Mouse (Mus musculus) MEL (cell line): ENCODE results near the gene Ankmy1. TPM values are rescaled to one million over a fixed set of nuclear protein-coding genes. Genes with fewer than 3 reads are reported as not detected.

Source experiments
- DNase-seq: peaks from one replicate; pipeline ENCODE4 v3.0.0; 2011; ENCODE audit warnings: low read depth, low spot score
- H3K27ac ChIP-seq: 2 replicates; pipeline ENCODE4 v1.5.1; 2012; ENCODE audit warnings: low read depth, mild to moderate bottlenecking, control low read depth, low read length, moderate library complexity; ENCODE audit not compliant: control insufficient read depth
- H3K27me3 ChIP-seq, 2 experiments: fragments of 150-350 bp in 1 of 2; sonication (generic) in 1 of 2; 2 replicates each; pipeline ENCODE4 v1.6.1; 2012; ENCODE audit warnings: low read length in 2 of 2, mild to moderate bottlenecking in 2 of 2, improper control_type of control experiment in 1 of 2, moderate library complexity in 1 of 2; ENCODE audit not compliant: insufficient read depth in 2 of 2, control insufficient read depth in 1 of 2
- H3K36me3 ChIP-seq, 2 experiments: 2 replicates each; pipeline ENCODE4 v1.6.1; 2012 to 2014; ENCODE audit warnings: low read length in 2 of 2, improper control_type of control experiment in 1 of 2, inconsistent platforms in 1 of 2, mild to moderate bottlenecking in 1 of 2; ENCODE audit not compliant: insufficient read depth in 2 of 2, control insufficient read depth in 1 of 2
- H3K4me1 ChIP-seq, 2 experiments: fragments of 150-350 bp in 1 of 2; sonication (generic) in 1 of 2; 2 replicates each; pipeline ENCODE4 v1.6.1; 2012; ENCODE audit warnings: low read length in 2 of 2, improper control_type of control experiment in 1 of 2, mild to moderate bottlenecking in 1 of 2; ENCODE audit not compliant: insufficient read depth in 2 of 2, control insufficient read depth in 1 of 2
- H3K4me3 ChIP-seq, 2 experiments: fragments of 150-350 bp in 1 of 2; sonication (generic) in 1 of 2; 2 replicates each; pipeline ENCODE4 v1.5.1; 2012; ENCODE audit warnings: low read depth in 2 of 2, low read length in 2 of 2, mild to moderate bottlenecking in 2 of 2, moderate library complexity in 2 of 2, control low read depth in 1 of 2, improper control_type of control experiment in 1 of 2; ENCODE audit not compliant: control insufficient read depth in 1 of 2, insufficient read depth in 1 of 2
- H3K79me2 ChIP-seq: 2 replicates; pipeline ENCODE4 v1.6.1; 2012; ENCODE audit warnings: mild to moderate bottlenecking, low read length, moderate library complexity; ENCODE audit not compliant: control insufficient read depth, poor library complexity, insufficient read depth
- H3K9ac ChIP-seq: 2 replicates; pipeline ENCODE4 v1.6.1; 2012; ENCODE audit warnings: low read depth, mild to moderate bottlenecking, control low read depth, low read length, moderate library complexity; ENCODE audit not compliant: control insufficient read depth, poor library complexity, severe bottlenecking
- H3K9me3 ChIP-seq: fragments of 150-350 bp; sonication (generic); replicated peaks from 2 replicates; pipeline ENCODE4 v1.6.1; 2012; ENCODE audit warnings: mild to moderate bottlenecking, low read length, improper control_type of control experiment, moderate library complexity; ENCODE audit not compliant: insufficient read depth
- BHLHE40 ChIP-seq: IDR thresholded peaks from 2 replicates; pipeline ENCODE4 v1.6.1; 2012; ENCODE audit warnings: low read depth, mild to moderate bottlenecking, inconsistent platforms, low read length, improper control_type of control experiment, borderline replicate concordance
- CHD1 ChIP-seq: IDR thresholded peaks from 2 replicates; pipeline ENCODE4 v1.6.1; 2012; ENCODE audit warnings: low read depth, mild to moderate bottlenecking, inconsistent platforms, low read length, improper control_type of control experiment
- CTCF ChIP-seq, 3 experiments: IDR thresholded peaks in 2 of 3; conservative IDR thresholded peaks in 1 of 3; 2 replicates each; pipeline ENCODE4 v1.5.1; 2011 to 2012; ENCODE audit warnings: low read length in 3 of 3, low read depth in 2 of 3, mild to moderate bottlenecking in 2 of 3, improper control_type of control experiment in 1 of 3, inconsistent platforms in 1 of 3, mixed read lengths in 1 of 3, moderate library complexity in 1 of 3; ENCODE audit not compliant: control insufficient read depth in 1 of 3, insufficient read depth in 1 of 3, poor library complexity in 1 of 3, severe bottlenecking in 1 of 3
- E2F4 ChIP-seq: IDR thresholded peaks from 2 replicates; pipeline ENCODE4 v1.6.1; 2011; ENCODE audit warnings: low read depth, low read length, improper control_type of control experiment, borderline replicate concordance
- ELF1 ChIP-seq: IDR thresholded peaks from 2 replicates; pipeline ENCODE4 v1.6.1; 2014; ENCODE audit warnings: low read depth, mild to moderate bottlenecking, inconsistent platforms, low read length, improper control_type of control experiment, moderate library complexity
- GABPA ChIP-seq: IDR thresholded peaks from 2 replicates; pipeline ENCODE4 v1.6.1; 2012; ENCODE audit warnings: low read depth, mild to moderate bottlenecking, inconsistent platforms, low read length, improper control_type of control experiment, moderate library complexity
- GATA1 ChIP-seq: IDR thresholded peaks from 2 replicates; pipeline ENCODE4 v1.6.1; 2011; ENCODE audit warnings: low read depth, low read length, improper control_type of control experiment
- JUND ChIP-seq: IDR thresholded peaks from 2 replicates; pipeline ENCODE4 v1.6.1; 2011; ENCODE audit warnings: low read depth, mild to moderate bottlenecking, improper control_type of control experiment, low read length
- KAT2A ChIP-seq: conservative IDR thresholded peaks from 2 replicates; pipeline ENCODE4 v1.6.1; 2012; ENCODE audit warnings: low read depth, low read length, improper control_type of control experiment, inconsistent platforms
- MAFK ChIP-seq: IDR thresholded peaks from 2 replicates; pipeline ENCODE4 v1.6.1; 2011; ENCODE audit warnings: low read depth, mild to moderate bottlenecking, low read length, improper control_type of control experiment, borderline replicate concordance
- MEF2A ChIP-seq: IDR thresholded peaks from 2 replicates; pipeline ENCODE4 v1.6.1; 2014; ENCODE audit warnings: low read depth, mild to moderate bottlenecking, inconsistent platforms, low read length, improper control_type of control experiment; ENCODE audit not compliant: poor library complexity, insufficient replicate concordance, severe bottlenecking; ENCODE audit errors: extremely low read depth
- MYB ChIP-seq: IDR thresholded peaks from 2 replicates; pipeline ENCODE4 v1.6.1; 2011; ENCODE audit warnings: mild to moderate bottlenecking, low read depth, low read length, improper control_type of control experiment
- NRF1 ChIP-seq: IDR thresholded peaks from 2 replicates; pipeline ENCODE4 v1.6.1; 2014; ENCODE audit warnings: low read depth, mild to moderate bottlenecking, inconsistent platforms, low read length, improper control_type of control experiment, moderate library complexity; ENCODE audit not compliant: poor library complexity, insufficient read depth, severe bottlenecking
- POLR2A ChIP-seq, 2 experiments: IDR thresholded peaks; 2 replicates each; pipeline ENCODE4 v1.6.1; 2011 to 2012; ENCODE audit warnings: low read length in 2 of 2, mild to moderate bottlenecking in 2 of 2, control low read depth in 1 of 2, improper control_type of control experiment in 1 of 2, low read depth in 1 of 2, moderate library complexity in 1 of 2; ENCODE audit not compliant: control insufficient read depth in 1 of 2, insufficient read depth in 1 of 2, poor library complexity in 1 of 2
- POLR2AphosphoS2 ChIP-seq: IDR thresholded peaks from 2 replicates; pipeline ENCODE4 v1.6.1; 2011; ENCODE audit warnings: low read length, improper control_type of control experiment
- RAD21 ChIP-seq: IDR thresholded peaks from 2 replicates; pipeline ENCODE4 v1.6.1; 2011; ENCODE audit warnings: mild to moderate bottlenecking, low read depth, low read length, improper control_type of control experiment
- TBP ChIP-seq: IDR thresholded peaks from 2 replicates; pipeline ENCODE4 v1.8.0; 2011; ENCODE audit warnings: low read depth, low read length, improper control_type of control experiment
- USF2 ChIP-seq, 2 experiments: IDR thresholded peaks; 2 replicates each; pipeline ENCODE4 v1.6.1; 2011 to 2012; ENCODE audit warnings: improper control_type of control experiment in 2 of 2, low read length in 2 of 2, borderline replicate concordance in 1 of 2, inconsistent platforms in 1 of 2, low read depth in 1 of 2, mild to moderate bottlenecking in 1 of 2; ENCODE audit not compliant: insufficient read depth in 1 of 2
- ZC3H11A ChIP-seq: IDR thresholded peaks from 2 replicates; pipeline ENCODE4 v1.6.1; 2012; ENCODE audit warnings: low read depth, mild to moderate bottlenecking, inconsistent platforms, low read length, improper control_type of control experiment
- ZKSCAN1 ChIP-seq: IDR thresholded peaks from 2 replicates; pipeline ENCODE4 v1.6.1; 2012; ENCODE audit warnings: low read depth, mild to moderate bottlenecking, inconsistent platforms, low read length, improper control_type of control experiment, moderate library complexity
- ZNF384 ChIP-seq: IDR thresholded peaks from 2 replicates; pipeline ENCODE4 v1.6.1; 2012; ENCODE audit warnings: low read depth, mild to moderate bottlenecking, inconsistent platforms, low read length, improper control_type of control experiment
- polyA plus RNA-seq, 2 experiments: library from polyadenylated mRNA; stranded (reverse) in 1 of 2; unstranded in 1 of 2; fragments of >175 nt in 1 of 2; fragments of >200 nt in 1 of 2; gene quantifications; 2 replicates each; pipeline versions ENCODE4 v1.2.1 to v1.2.4; 2012; ENCODE audit warnings: low replicate concordance in 2 of 2, low read depth in 1 of 2; ENCODE audit not compliant: insufficient read length in 2 of 2, insufficient read depth in 1 of 2, missing spikeins in 1 of 2
- total RNA-seq: library from RNA; depleted of rRNA; stranded (reverse); fragments of 300-350 nt; gene quantifications from 2 replicates; pipeline ENCODE4 v1.2.3, GENCODE M21; 2012

The Ankmy1 gene
- total and polyA plus RNA-seq, 3 experiments = 0.08 TPM; not detected in 2

DNA sequence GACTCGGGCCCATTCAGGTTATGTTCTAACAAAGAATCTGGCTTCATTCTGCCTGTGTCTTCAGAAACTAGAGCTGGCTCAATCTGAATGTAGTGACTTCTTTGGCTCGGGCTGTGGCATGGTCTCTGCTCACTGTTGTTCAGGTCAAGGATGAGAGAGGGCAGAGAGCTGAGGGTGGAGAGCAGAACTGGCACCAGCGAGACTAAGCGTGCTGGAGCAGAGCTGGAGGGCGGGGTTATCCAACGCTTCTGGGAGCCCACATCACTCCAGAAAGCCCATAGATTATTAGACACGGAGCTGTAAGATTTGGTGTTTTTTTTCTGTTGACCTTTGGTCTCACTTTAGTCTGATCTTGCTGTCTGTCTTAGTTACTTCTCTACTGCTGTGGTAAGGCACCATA lies 30.0 kb downstream of the Ankmy1 start:
- no peak overlapping the region for H3K9ac ChIP-seq
- H3K79me2 ChIP-seq = no peaks in the 10 kb centered on the region
- H3K4me1 ChIP-seq = no peaks in the 10 kb centered on the region
- no peaks in the 10 kb centered on the region for H3K9me3 ChIP-seq
- H3K4me3 ChIP-seq = no peak overlapping the region
- no peak overlapping the region for H3K27ac ChIP-seq
- no peaks in the 10 kb centered on the region for H3K27me3 ChIP-seq
- TF ChIP-seq RAD21 (no peak), ELF1 (no peak), MEF2A (no peak), MAFK (no peak), ZKSCAN1 (no peak), TBP (no peak), USF2 (IDR thresholded peaks at IDR 0.05; ENCODE audit: borderline replicate concordance in 1 of 2, insufficient read depth in 1 of 2, low read depth in 1 of 2, low read length in 2 of 2) (no peak), CHD1 (no peak)
- H3K36me3 ChIP-seq = no peaks in the 10 kb centered on the region
- DNase-seq = no peak

GRCm38 (mm10) chr1:92869985-92870384 lies 32.7 kb downstream of the Ankmy1 start:
- Histone ChIP-seq H3K27me3 (no peaks in the 10 kb centered on the region), H3K27ac (no peak overlapping the region), H3K4me3 (no peak overlapping the region), H3K79me2 (no peaks in the 10 kb centered on the region), H3K9ac (no peak overlapping the region), H3K4me1 (no peaks in the 10 kb centered on the region), H3K36me3 (no peaks in the 10 kb centered on the region), H3K9me3 (no peaks in the 10 kb centered on the region)
- no peak for DNase-seq
- TF ChIP-seq JUND = no peak
- no peak for TF ChIP-seq KAT2A
- TF ChIP-seq NRF1 = no peak
- TF ChIP-seq ZKSCAN1 = no peak
- no peak for TF ChIP-seq POLR2A (IDR thresholded peaks at IDR 0.05; ENCODE audit: control insufficient read depth in 1 of 2, insufficient read depth in 1 of 2, low read depth in 1 of 2, low read length in 2 of 2, poor library complexity in 1 of 2)
- no peak for TF ChIP-seq BHLHE40
- no peak for TF ChIP-seq CTCF (IDR thresholded peaks at IDR 0.05 in 2 of 3, conservative IDR thresholded peaks at IDR 0.05 in 1 of 3; ENCODE audit: control insufficient read depth in 1 of 3, insufficient read depth in 1 of 3, low read depth in 2 of 3, low read length in 3 of 3, poor library complexity in 1 of 3, severe bottlenecking in 1 of 3)

GRCm38 (mm10) chr1:92866170-92866569 lies 36.5 kb downstream of the Ankmy1 start:
- TF ChIP-seq E2F4 = no peak
- TF ChIP-seq USF2 (IDR thresholded peaks at IDR 0.05; ENCODE audit: borderline replicate concordance in 1 of 2, insufficient read depth in 1 of 2, low read depth in 1 of 2, low read length in 2 of 2) = no peak
- TF ChIP-seq ZNF384 = no peak
- no peak for TF ChIP-seq GABPA
- TF ChIP-seq CTCF (IDR thresholded peaks at IDR 0.05 in 2 of 3, conservative IDR thresholded peaks at IDR 0.05 in 1 of 3; ENCODE audit: control insufficient read depth in 1 of 3, insufficient read depth in 1 of 3, low read depth in 2 of 3, low read length in 3 of 3, poor library complexity in 1 of 3, severe bottlenecking in 1 of 3) = no peak
- no peak for TF ChIP-seq NRF1
- no peak for TF ChIP-seq POLR2AphosphoS2
- TF ChIP-seq BHLHE40 = no peak
- no peak for TF ChIP-seq GATA1
- TF ChIP-seq ZC3H11A = no peak
- no peak for TF ChIP-seq POLR2A (IDR thresholded peaks at IDR 0.05; ENCODE audit: control insufficient read depth in 1 of 2, insufficient read depth in 1 of 2, low read depth in 1 of 2, low read length in 2 of 2, poor library complexity in 1 of 2)
- TF ChIP-seq MYB = no peak
- H3K27me3 ChIP-seq = no peaks in the 10 kb centered on the region

More at GRCm38 (mm10) chr1:92866170-92866569, 36.5 kb downstream of the Ankmy1 start:
- no peak overlapping the region for H3K9ac ChIP-seq
- H3K9me3 ChIP-seq = no peaks in the 10 kb centered on the region
- H3K79me2 ChIP-seq = no peaks in the 10 kb centered on the region
- H3K27ac ChIP-seq = no peak overlapping the region
- no peak overlapping the region for H3K4me3 ChIP-seq
- no peak for DNase-seq
- no peaks in the 10 kb centered on the region for H3K36me3 ChIP-seq
- no peaks in the 10 kb centered on the region for H3K4me1 ChIP-seq
